Mouse (Mus musculus): Measurements from ENCODE around the gene Pygo2.

DNA sequence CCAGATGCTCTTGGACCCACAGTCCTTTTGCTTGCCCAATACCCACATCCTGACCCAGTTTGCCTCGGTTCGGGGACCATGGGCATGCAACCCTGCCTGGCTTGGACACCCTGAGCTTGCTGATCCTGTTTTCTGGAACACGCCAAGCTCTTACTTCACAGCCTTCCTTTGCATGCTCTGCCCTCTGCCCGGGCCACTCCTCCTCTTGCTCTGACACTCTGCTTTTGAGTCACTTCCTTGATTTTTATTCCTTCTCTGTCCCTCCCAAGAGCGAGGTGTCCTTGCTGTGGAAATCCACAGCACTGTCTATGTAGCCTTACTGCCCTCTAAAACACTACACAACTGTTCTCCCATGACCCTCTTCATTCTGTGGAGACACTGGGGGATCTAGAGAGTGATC, 52.2 kb downstream of the Pygo2 start:
- TF ChIP-seq ETS1 (conservative IDR thresholded peaks at IDR 0.05; ENCODE audit: low read depth, low read length) (no peak), CTCF (conservative IDR thresholded peaks at IDR 0.05 in 1 of 2, IDR thresholded peaks at IDR 0.05 in 1 of 2; ENCODE audit: low read depth in 2 of 2, low read length in 2 of 2) (no peak), EP300 (IDR thresholded peaks at IDR 0.05; ENCODE audit: low read length) (0 out of 2 replicates have a peak, but pooled peaks have one; percentile 42), BHLHE40 (IDR thresholded peaks at IDR 0.05; ENCODE audit: low read depth, low read length) (no peak)

Data from CH12.LX (cell line).